Mouse (Mus musculus) heart, embryonic 11.5 days (tissue): Measurements from ENCODE around the gene Fpr2. TPM values are rescaled to one million over a fixed set of nuclear protein-coding genes. Genes with fewer than 3 reads are reported as not detected.

Source experiments
- ATAC-seq: fragments of 200-750 bp; cut with Nextera tagmentation; replicated peaks from 2 replicates; pipeline ENCODE4 v1.8.0; 2017; ENCODE audit warnings: moderate library complexity; ENCODE audit not compliant: insufficient number of reproducible peaks, low FRiP score, low TSS enrichment
- H3K27ac ChIP-seq: fragments of 300-500 bp; sonication (generic); 2 replicates; pipeline ENCODE4 v1.5.1; 2014; ENCODE audit warnings: mild to moderate bottlenecking, low read depth, low read length
- H3K27me3 ChIP-seq: fragments of 300-500 bp; sonication (generic); 2 replicates; pipeline ENCODE4 v1.6.1; 2014; ENCODE audit warnings: mild to moderate bottlenecking, low read length, mixed read lengths; ENCODE audit not compliant: control insufficient read depth, insufficient read depth
- H3K36me3 ChIP-seq: fragments of 300-500 bp; sonication (generic); 2 replicates; pipeline ENCODE4 v1.6.1; 2014; ENCODE audit warnings: mild to moderate bottlenecking, low read length, moderate library complexity, mixed read lengths; ENCODE audit not compliant: control insufficient read depth, insufficient read depth
- H3K4me1 ChIP-seq: fragments of 300-500 bp; sonication (generic); 2 replicates; pipeline ENCODE4 v1.6.1; 2014; ENCODE audit warnings: low read length; ENCODE audit not compliant: control insufficient read depth, insufficient read depth
- H3K4me2 ChIP-seq: fragments of 300-500 bp; sonication (generic); 2 replicates; pipeline ENCODE4 v1.6.1; 2014; ENCODE audit warnings: mild to moderate bottlenecking, moderate library complexity
- H3K4me3 ChIP-seq: fragments of 300-500 bp; sonication (generic); 2 replicates; pipeline ENCODE4 v1.5.1; 2014; ENCODE audit warnings: low read depth, low read length
- H3K9ac ChIP-seq: fragments of 300-500 bp; sonication (generic); 2 replicates; pipeline ENCODE4 v1.6.1; 2014; ENCODE audit warnings: mild to moderate bottlenecking, low read depth, low read length, moderate library complexity
- H3K9me3 ChIP-seq: fragments of 300-500 bp; sonication (generic); replicated peaks from 2 replicates; pipeline ENCODE4 v1.6.1; 2016; ENCODE audit warnings: low read length; ENCODE audit not compliant: control insufficient read depth
- WGBS: fragments of 180-500 bp; shearing (Covaris S2); extraction: QIAGEN DNeasy Blood & Tissue Kit; methylation state at CpG from one replicate; pipeline ENCODE4 v1.1.7; 2014; ENCODE audit not compliant: insufficient replicate concordance; 5-methylcytosine and 5-hydroxymethylcytosine counted together
- polyA plus RNA-seq: library from polyadenylated mRNA; unstranded; fragments of >200 nt; fragmentation: Nextera tagmentation; extraction: Ambion mirVana; gene quantifications from 2 replicates; pipeline ENCODE4 v1.2.1, GENCODE M21; 2014

Fpr2 gene
- polyA plus RNA-seq, 1 experiment from 2014 or later, result not detected

DNA sequence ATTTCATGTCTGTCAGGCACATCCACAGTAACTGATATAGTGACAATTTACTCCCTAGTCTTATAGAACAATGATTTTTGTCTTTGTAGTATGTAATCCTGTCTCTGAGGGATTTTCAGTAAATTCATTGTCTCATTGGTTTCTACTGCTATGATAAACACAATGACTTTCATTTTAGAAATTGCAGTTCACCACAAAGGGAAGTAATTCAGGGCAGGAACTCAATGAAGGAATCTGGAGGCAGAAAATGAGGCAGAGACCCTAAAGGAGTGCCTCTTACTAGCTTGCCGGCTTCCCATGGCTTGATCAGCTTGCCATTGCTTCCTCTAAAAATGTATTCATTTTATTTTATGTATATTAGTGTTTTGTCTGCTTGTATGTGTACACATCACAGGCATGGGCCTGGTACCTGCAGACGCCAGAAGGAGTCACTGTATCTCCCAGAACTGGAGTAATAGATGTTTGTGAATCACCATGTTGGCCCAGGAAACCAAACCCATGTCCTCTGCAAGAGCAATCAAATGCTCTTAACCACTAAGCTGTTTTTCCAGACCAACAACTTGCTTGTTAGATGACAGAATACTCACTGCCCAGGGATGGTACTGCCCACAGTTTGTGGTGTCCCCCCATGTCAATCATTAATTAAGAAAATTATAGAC is 16.6 kb upstream of the Fpr2 start:
- ATAC-seq, result no peak

DNA sequence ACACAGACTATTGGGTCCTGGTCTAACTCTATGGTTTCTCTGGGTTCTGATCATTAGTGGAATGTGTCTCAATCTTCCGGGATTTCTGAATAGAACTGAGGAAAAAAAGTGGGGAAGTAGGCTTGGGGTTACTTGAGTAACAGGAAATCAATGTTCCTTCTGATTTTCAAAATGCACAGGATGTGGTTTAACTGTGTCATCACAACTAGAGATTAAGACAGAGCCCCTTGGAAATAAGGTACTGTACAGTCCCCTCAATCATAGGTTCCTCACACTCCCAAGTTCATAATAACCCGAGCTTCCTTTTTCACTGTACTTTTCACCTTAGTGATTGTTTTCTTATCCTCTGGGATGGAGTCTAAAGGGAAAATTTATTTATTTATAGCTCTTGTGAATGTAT is 15.9 kb upstream of the Fpr2 start:
- WGBS, result 67% methylated on average over 2 of the region's 2 CpGs
- Histone ChIP-seq H3K4me2 (no peak overlapping the region), H3K9ac (no peak overlapping the region), H3K27me3 (no peaks in the 10 kb centered on the region), H3K4me3 (no peak overlapping the region), H3K9me3 (no peaks in the 10 kb centered on the region), H3K27ac (no peak overlapping the region), H3K36me3 (no peaks in the 10 kb centered on the region), H3K4me1 (no peaks in the 10 kb centered on the region)
- no peak for ATAC-seq

More for the DNA sequence above, 16.6 kb upstream of the Fpr2 start:
- H3K27me3 ChIP-seq, result no peaks in the 10 kb centered on the region
- no peaks in the 10 kb centered on the region for H3K9me3 ChIP-seq
- no peak overlapping the region for H3K4me3 ChIP-seq
- 70% methylated on average over 2 of the region's 2 CpGs for WGBS
- H3K4me1 ChIP-seq, result no peaks in the 10 kb centered on the region
- no peak overlapping the region for H3K9ac ChIP-seq
- no peak overlapping the region for H3K4me2 ChIP-seq
- H3K36me3 ChIP-seq, result no peaks in the 10 kb centered on the region; the same call in 1 of the 2 replicates
- no peak overlapping the region for H3K27ac ChIP-seq

- H3K9me3 ChIP-seq, result no peaks in the 10 kb centered on the region
- no peaks in the 10 kb centered on the region for H3K36me3 ChIP-seq
- H3K4me3 ChIP-seq, result no peak overlapping the region
- no peaks in the 10 kb centered on the region for H3K4me1 ChIP-seq
- no peak for ATAC-seq
- H3K27ac ChIP-seq, result no peak overlapping the region
- no peak overlapping the region for H3K9ac ChIP-seq
- H3K27me3 ChIP-seq, result no peaks in the 10 kb centered on the region
- 77% methylated on average over 1 of the region's 1 CpGs for WGBS
- H3K4me2 ChIP-seq, result no peak overlapping the region
These were observed 8.3 kb upstream of the Fpr2 start for GRCm38 (mm10) chr17:17879347-17879746.

- ATAC-seq, result no peak
- Histone ChIP-seq H3K4me2 (no peak overlapping the region), H3K27me3 (no peaks in the 10 kb centered on the region), H3K9me3 (no peaks in the 10 kb centered on the region), H3K4me3 (no peak overlapping the region), H3K36me3 (no peaks in the 10 kb centered on the region), H3K27ac (no peak overlapping the region), H3K4me1 (no peaks in the 10 kb centered on the region), H3K9ac (no peak overlapping the region)
- 71% methylated on average over 3 of the region's 3 CpGs for WGBS
These were observed 5.0 kb upstream of the Fpr2 start for GRCm38 (mm10) chr17:17882672-17883071.

DNA sequence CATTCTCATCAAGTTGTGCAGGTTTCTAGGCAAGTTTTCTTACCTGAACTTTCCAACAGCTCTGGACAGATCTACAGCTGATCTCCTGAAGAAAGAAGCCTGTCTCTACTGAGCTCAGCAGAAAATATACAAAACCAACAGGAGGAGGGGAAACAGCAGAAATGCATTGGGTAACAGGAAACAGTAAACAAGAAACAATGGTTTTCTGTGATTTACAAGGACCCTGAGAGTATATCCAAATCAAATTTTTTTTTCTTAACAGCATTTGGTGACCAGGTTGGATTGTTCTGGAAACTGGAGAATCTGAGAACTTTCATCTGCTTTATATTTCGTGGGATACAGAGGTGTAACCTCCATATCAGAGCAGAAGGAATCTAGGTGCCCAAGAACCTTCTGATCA is 3.8 kb upstream of the Fpr2 start, which contains the start of gene Fpr1:
TSS of gene Fpr1 (minus strand) at position 101 of the 400 bp plus-strand sequence.
- H3K4me2 ChIP-seq, result no peak within 1 kb of the TSS
- no peaks in the 10 kb centered on the region for H3K4me1 ChIP-seq
- H3K27ac ChIP-seq, result no peak within 1 kb of the TSS
- WGBS, result 57% methylated on average over 1 of the region's 1 CpGs
- H3K36me3 ChIP-seq, result no peaks in the 10 kb centered on the region
- ATAC-seq, result no peak
- no peak within 1 kb of the TSS for H3K9ac ChIP-seq
- no peaks in the 10 kb centered on the region for H3K9me3 ChIP-seq
- no peaks in the 10 kb centered on the region for H3K27me3 ChIP-seq
- no peak within 1 kb of the TSS for H3K4me3 ChIP-seq

DNA sequence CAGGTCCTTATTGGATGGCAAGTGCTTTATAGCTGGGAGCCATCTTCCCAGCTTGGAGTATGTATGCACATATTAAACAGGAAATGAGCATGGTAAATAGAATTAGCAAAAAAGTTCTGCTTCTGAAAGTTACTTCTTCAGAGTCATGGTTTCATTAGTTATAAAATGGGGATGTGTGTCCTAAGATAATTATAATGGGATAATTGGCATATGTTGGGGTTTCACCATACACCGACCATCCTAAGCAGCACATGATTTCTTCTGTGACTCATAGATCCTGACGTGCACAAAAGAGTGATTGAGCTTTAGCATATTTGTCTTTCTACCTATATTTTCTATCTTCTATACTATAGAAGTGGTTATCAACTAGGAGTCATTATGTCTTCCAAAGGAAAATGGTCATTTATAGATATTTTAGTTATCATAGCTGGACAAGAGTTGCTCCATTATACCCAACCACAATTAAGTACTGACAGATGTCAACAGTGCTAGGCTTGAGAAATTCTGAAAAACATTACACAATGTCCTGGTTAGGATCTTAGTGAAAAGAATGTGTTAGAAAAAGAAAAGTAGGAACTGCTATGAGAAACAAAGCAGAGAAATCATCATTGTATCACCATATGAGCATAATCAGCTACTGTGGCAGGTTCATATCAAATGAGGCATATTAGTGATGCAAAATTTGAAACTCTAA is 2.3 kb downstream of the Fpr2 start:
- no peak overlapping the region for H3K27ac ChIP-seq
- no peaks in the 10 kb centered on the region for H3K27me3 ChIP-seq
- H3K9me3 ChIP-seq, result no peaks in the 10 kb centered on the region
- H3K4me2 ChIP-seq, result no peak overlapping the region
- no peak overlapping the region for H3K4me3 ChIP-seq
- ATAC-seq, result no peak
- H3K9ac ChIP-seq, result no peak overlapping the region
- 80% methylated on average over 2 of the region's 2 CpGs for WGBS
- no peaks in the 10 kb centered on the region for H3K4me1 ChIP-seq
- no peaks in the 10 kb centered on the region for H3K36me3 ChIP-seq

DNA sequence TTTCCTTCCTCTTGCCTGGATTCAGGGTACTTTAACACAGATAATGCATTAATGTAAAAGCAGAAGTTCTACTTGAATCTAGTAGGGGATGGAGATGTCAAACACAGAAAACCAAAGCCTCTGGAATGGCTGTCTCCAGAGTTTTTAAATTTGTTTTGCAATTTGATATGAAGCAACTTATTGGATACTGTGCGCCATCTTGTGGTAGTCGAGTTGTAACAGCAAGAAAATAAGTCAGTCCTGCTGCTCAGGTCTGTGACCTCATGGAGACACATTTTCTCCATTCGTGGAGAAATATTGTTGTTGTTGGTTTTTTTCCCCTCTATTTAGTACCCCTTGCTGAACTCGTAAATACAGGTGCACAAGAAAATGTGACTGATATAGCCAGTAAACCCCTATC is 8.4 kb downstream of the Fpr2 start:
- WGBS, result 6% methylated on average over 4 of the region's 4 CpGs
- Histone ChIP-seq H3K4me2 (no peak overlapping the region), H3K27me3 (no peaks in the 10 kb centered on the region), H3K9ac (no peak overlapping the region), H3K9me3 (no peaks in the 10 kb centered on the region), H3K4me3 (no peak overlapping the region), H3K36me3 (no peaks in the 10 kb centered on the region), H3K27ac (no peak overlapping the region), H3K4me1 (no peaks in the 10 kb centered on the region)
- no peak for ATAC-seq

GRCm38 (mm10) chr17:17899268-17899667 is 11.6 kb downstream of the Fpr2 start:
- WGBS, result 83% methylated on average over 2 of the region's 2 CpGs
- no peaks in the 10 kb centered on the region for H3K9me3 ChIP-seq
- no peak overlapping the region for H3K27ac ChIP-seq
- no peak overlapping the region for H3K4me2 ChIP-seq
- no peak for ATAC-seq
- H3K4me1 ChIP-seq, result no peaks in the 10 kb centered on the region
- no peak overlapping the region for H3K9ac ChIP-seq
- no peaks in the 10 kb centered on the region for H3K36me3 ChIP-seq
- no peaks in the 10 kb centered on the region for H3K27me3 ChIP-seq
- no peak overlapping the region for H3K4me3 ChIP-seq

DNA sequence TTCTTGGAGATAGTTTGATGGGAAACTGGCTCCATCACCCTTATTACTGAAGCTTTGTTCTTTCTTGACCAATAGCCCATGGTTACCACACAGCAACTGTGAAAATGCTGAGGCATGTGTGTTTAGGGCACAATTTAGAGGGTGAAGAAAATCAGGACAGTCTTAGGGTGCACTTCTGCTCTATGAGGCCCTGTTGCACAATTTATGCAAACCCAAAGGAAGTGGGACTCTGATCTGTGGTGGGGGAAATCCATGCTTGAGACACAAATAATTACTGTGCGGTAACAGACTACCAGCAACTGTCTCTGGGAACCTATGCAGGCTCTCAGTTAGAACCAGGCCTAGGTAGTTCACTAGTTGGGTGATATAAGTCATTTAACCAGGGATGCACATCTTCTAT is 13.1 kb downstream of the Fpr2 start:
- no peak for ATAC-seq
- H3K36me3 ChIP-seq, result no peaks in the 10 kb centered on the region
- no peak overlapping the region for H3K4me2 ChIP-seq
- no peak overlapping the region for H3K27ac ChIP-seq
- no peak overlapping the region for H3K4me3 ChIP-seq
- no peaks in the 10 kb centered on the region for H3K27me3 ChIP-seq
- H3K9ac ChIP-seq, result no peak overlapping the region
- no peaks in the 10 kb centered on the region for H3K9me3 ChIP-seq
- H3K4me1 ChIP-seq, result no peaks in the 10 kb centered on the region
- WGBS, result 89% methylated on average over 1 of the region's 1 CpGs
